ENCODE assay signal across 9 mouse cellular contexts in the genomic region with DNA sequence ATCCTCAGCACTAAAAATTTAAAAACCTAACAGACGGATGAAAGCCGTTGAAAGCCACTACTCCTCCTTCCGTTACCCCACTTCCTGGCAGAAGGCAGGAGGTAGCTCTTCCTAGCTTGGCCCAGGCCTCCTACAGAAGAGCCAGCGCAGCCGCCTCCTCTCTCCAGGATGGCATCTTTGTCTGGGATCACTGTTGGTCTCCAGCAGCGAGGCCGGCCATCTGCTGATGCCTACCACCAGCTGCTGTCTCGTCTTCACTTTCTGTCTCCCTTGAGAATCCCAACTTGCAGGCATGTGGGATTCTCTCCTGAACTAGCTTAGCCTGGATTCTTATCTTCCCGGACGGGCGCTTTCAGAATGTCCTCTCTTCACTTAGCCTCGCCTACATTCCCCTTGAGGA.
A peak's percentile ranks its signal among the peaks of the same experiment; 100 is the strongest.
DNase-seq lines count a peak whose midpoint lies in the region.
"Had no signal": no experiment of that assay in that cellular context is flagged by ENCODE, and none has a peak within 500 bp of the region (broad histone marks: within the 10 kb centered on the region; RNA-seq: fewer than 3 reads in every experiment).

No protein-coding gene starts in this region.

- peak; percentile 10 for DNase-seq in thymus, postnatal 4 days
- DNase-seq in thymus, postnatal 0 days (ENCODE audit: low spot score), result no peak
- DNase-seq in frontal cortex, adult 2 months (ENCODE audit: extremely low spot score in 1 of 2, low spot score in 1 of 2), result peak; percentile 52 to 79
- peak; percentile 48 to 57 for DNase-seq in left cerebral cortex, postnatal 10 days (ENCODE audit: extremely low spot score in 1 of 2, low spot score in 2 of 2)
- DNase-seq in ovary, postnatal 10 days (ENCODE audit: low spot score), result no peak
- DNase-seq in lung, postnatal 36 days, result no peak
- no peak for DNase-seq in adrenal gland, adult 2 months
- no peak for DNase-seq in urinary bladder, adult 2 months (ENCODE audit: low spot score)
- DNase-seq: lung, adult 18-20 months had no signal

- intact Hi-C loops in left cerebral cortex, postnatal 10 days (cut with DNase I), result no loop called here

Comparison
In these comparisons a context has a peak if more than half of its experiments do, and no peak if none do; other contexts are left out.
1. DNase-seq: peak in thymus, postnatal 4 days (single experiment), frontal cortex, adult 2 months (2 of 2) and left cerebral cortex, postnatal 10 days (2 of 2); none in thymus, postnatal 0 days (single experiment), ovary, postnatal 10 days (single experiment), lung, postnatal 36 days (single experiment), adrenal gland, adult 2 months (single experiment) and urinary bladder, adult 2 months (single experiment).